Mouse (Mus musculus): Measurements from ENCODE around the gene Olfr324.

GRCm38 (mm10) chr11:58578636-58579035 lies 16.3 kb upstream of the Olfr324 start:
- TF ChIP-seq CTCF (IDR thresholded peaks at IDR 0.05; ENCODE audit: low read depth), result no peak
- TF ChIP-seq EP300 (optimal IDR thresholded peaks at IDR 0.05), result no peak
